Mouse (Mus musculus): ENCODE results near the gene March7. TPM values are rescaled to one million over a fixed set of nuclear protein-coding genes. Genes with fewer than 3 reads are reported as not detected.

The March7 gene
- polyA plus RNA-seq, 1 experiment from 2014 or later = 72.6 TPM

DNA sequence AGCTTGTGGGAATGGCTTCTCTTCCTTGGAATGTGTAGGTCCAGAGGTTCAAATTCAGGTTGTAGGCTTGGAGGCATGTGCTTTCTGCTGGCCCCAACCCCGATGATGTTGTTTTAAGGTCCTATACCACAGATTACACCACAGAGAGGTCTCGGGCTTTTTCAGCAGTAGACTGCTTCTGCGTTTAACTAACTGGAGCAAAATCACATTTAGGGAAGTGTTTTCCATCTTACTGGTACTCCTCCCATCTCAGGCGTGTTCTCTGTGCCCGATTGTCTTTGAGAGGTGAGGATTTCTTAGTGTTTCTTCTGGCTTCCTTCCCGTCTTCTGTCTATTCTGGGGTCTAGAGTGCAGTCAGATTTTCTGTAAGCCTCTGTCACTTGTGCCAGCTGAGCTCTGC, 7.9 kb downstream of the March7 start:
- H3K36me3 ChIP-seq = peaks cover 19% of the 10 kb centered on the region
- no peak overlapping the region for H3K4me2 ChIP-seq
- H3K27me3 ChIP-seq = no peaks in the 10 kb centered on the region
- no peak for ATAC-seq (replicated peaks; ENCODE audit: low FRiP score)
- H3K4me1 ChIP-seq = peaks cover 34% of the 10 kb centered on the region
- no peak overlapping the region for H3K27ac ChIP-seq
- H3K4me3 ChIP-seq (replicated peaks) = no peak overlapping the region
- H3K9me3 ChIP-seq (replicated peaks) = no peaks in the 10 kb centered on the region
- no peak overlapping the region for H3K9ac ChIP-seq
- 82% methylated on average over 6 of the region's 6 CpGs for WGBS

DNA sequence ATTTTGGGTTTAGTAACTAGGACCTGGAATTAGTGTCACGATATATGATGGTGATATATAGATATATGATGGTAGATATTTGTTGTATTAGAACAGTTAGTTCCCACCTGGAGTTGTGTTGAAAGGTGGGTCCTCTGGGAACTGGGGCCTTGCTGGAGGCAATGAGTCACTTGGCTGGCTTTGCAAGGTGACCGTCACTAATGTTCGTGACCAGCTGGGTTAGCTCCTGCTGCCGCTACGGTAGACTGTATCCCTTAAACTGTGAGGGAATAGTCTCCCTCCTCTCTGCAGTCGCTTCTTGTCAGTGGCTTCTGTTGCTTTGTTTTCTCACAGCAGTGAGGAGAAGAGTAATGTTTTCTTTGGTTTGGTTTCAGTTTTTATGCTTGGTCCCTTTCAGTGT, 11.5 kb downstream of the March7 start:
- H3K36me3 ChIP-seq = 0 out of 2 replicates have a peak, but pooled peaks cover 11% of the 10 kb centered on the region
- peak overlapping the region; percentile 10; the same call in 1 of the 2 replicates for H3K4me2 ChIP-seq
- no peaks in the 10 kb centered on the region; the same call in 1 of the 2 replicates for H3K9me3 ChIP-seq (replicated peaks)
- ATAC-seq (replicated peaks; ENCODE audit: low FRiP score) = 0 out of 2 replicates have a peak, but pooled peaks have one; percentile 22
- H3K4me1 ChIP-seq = peaks cover 15% of the 10 kb centered on the region
- H3K27ac ChIP-seq = no peak overlapping the region
- no peak overlapping the region for H3K9ac ChIP-seq
- 26% methylated on average over 6 of the region's 6 CpGs for WGBS
- H3K4me3 ChIP-seq (replicated peaks) = no peak overlapping the region
- H3K27me3 ChIP-seq = no peaks in the 10 kb centered on the region

DNA sequence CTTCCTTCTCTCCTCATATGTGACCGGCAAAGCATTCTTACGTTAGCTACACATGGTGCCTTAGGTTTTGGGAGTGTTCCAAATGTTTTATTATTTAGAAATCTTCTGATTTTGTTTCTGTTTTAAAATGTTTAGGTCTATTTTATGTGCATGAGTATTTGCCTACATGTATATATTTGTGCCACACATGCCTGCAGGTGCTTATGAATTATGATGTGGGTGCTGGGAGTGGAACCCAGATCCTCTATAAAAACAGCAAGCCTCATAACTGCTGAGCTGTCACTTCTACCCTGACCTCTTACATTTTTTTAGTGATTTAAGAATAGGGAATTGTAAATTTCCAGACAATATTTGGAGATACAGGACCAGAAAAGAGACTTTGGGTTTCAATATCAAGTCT, 12.3 kb downstream of the March7 start:
- H3K4me1 ChIP-seq = peaks cover 12% of the 10 kb centered on the region
- H3K9me3 ChIP-seq (replicated peaks) = no peaks in the 10 kb centered on the region; the same call in 1 of the 2 replicates
- no peak for ATAC-seq (replicated peaks; ENCODE audit: low FRiP score)
- no peaks in the 10 kb centered on the region for H3K27me3 ChIP-seq
- no peak overlapping the region for H3K27ac ChIP-seq
- H3K9ac ChIP-seq = no peak overlapping the region
- H3K36me3 ChIP-seq = 0 out of 2 replicates have a peak, but pooled peaks cover 10% of the 10 kb centered on the region
- 78% methylated on average over 2 of the region's 2 CpGs for WGBS
- H3K4me3 ChIP-seq (replicated peaks) = no peak overlapping the region
- H3K4me2 ChIP-seq = no peak overlapping the region

DNA sequence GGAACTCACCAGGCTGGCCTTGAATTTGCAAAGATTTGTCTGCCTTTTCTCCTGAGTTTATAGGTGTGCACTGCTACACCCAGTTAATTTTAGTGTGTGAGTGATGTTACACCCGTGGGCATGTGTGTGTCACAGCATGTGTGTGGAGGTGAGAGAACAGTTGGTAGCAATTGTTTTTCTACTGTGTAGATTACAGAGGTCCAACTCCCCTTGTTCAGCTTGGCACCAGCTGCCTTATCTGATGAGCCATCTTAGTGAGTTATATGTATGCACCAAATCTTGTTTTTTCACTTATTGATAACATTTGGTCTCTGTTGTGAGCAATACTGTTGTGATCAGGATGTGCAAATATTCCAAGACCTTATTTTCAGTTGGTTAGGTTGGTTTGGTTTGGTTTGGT, 13.8 kb downstream of the March7 start:
- ATAC-seq (replicated peaks; ENCODE audit: low FRiP score) = no peak
- H3K9ac ChIP-seq = no peak overlapping the region
- WGBS = 54% methylated on average over 1 of the region's 1 CpGs
- H3K27ac ChIP-seq = no peak overlapping the region
- H3K4me2 ChIP-seq = no peak overlapping the region
- no peaks in the 10 kb centered on the region; the same call in 1 of the 2 replicates for H3K9me3 ChIP-seq (replicated peaks)
- H3K4me3 ChIP-seq (replicated peaks) = no peak overlapping the region
- H3K36me3 ChIP-seq = 0 out of 2 replicates have a peak, but pooled peaks cover 10% of the 10 kb centered on the region
- H3K4me1 ChIP-seq = peaks cover 12% of the 10 kb centered on the region
- H3K27me3 ChIP-seq = no peaks in the 10 kb centered on the region

DNA sequence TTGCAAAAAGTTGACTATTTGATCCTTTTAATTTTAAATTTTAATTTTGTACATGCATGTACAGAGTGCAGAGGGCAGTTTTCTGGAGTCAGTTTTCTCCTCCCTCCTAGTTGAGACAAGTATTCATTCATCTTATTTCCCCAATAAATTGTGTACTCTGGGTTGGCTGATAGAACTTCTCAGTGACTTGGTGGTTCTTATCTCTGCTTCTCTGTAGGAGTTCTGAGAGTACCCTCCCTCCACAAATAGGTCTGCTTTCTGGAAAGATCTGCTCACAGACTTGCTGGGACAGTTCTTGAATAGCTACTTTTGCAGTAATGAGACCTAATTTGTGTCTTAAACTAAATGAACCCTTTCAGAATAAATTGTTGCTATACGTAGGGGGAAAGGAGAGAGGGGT, 18.8 kb downstream of the March7 start:
- Histone ChIP-seq H3K9ac (no peak overlapping the region), H3K27ac (no peak overlapping the region), H3K36me3 (peaks cover 51% of the 10 kb centered on the region), H3K27me3 (no peaks in the 10 kb centered on the region), H3K9me3 (replicated peaks) (no peaks in the 10 kb centered on the region; the same call in 1 of the 2 replicates), H3K4me3 (replicated peaks) (no peak overlapping the region), H3K4me1 (no peaks in the 10 kb centered on the region), H3K4me2 (no peak overlapping the region)
- 83% methylated on average over 1 of the region's 1 CpGs for WGBS
- no peak for ATAC-seq (replicated peaks; ENCODE audit: low FRiP score)

DNA sequence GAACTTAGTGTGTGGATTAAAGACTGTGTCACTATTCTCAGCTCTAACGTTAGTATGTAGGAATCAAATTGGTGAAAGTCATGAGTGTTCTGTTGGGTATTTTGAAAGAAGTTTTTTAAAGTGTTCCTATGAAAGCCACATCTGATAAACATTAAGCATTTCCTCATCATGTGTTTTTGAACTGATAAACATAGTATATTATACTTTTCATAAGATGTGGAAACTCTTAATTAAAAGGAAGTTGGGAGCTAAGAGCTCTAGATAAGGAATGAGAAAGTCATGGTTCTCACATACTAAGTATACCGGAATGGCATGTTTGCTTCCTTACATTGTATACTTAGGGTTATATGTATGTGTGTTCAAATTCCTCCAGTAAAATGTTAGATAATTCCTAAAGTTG, 20.7 kb downstream of the March7 start:
- H3K4me1 ChIP-seq = no peaks in the 10 kb centered on the region
- no peaks in the 10 kb centered on the region; the same call in 1 of the 2 replicates for H3K9me3 ChIP-seq (replicated peaks)
- no peak overlapping the region for H3K4me2 ChIP-seq
- no peak overlapping the region for H3K9ac ChIP-seq
- no peak overlapping the region for H3K4me3 ChIP-seq (replicated peaks)
- ATAC-seq (replicated peaks; ENCODE audit: low FRiP score) = no peak
- H3K36me3 ChIP-seq = peaks cover 66% of the 10 kb centered on the region
- 94% methylated on average over 2 of the region's 2 CpGs for WGBS
- H3K27ac ChIP-seq = no peak overlapping the region
- no peaks in the 10 kb centered on the region for H3K27me3 ChIP-seq

DNA sequence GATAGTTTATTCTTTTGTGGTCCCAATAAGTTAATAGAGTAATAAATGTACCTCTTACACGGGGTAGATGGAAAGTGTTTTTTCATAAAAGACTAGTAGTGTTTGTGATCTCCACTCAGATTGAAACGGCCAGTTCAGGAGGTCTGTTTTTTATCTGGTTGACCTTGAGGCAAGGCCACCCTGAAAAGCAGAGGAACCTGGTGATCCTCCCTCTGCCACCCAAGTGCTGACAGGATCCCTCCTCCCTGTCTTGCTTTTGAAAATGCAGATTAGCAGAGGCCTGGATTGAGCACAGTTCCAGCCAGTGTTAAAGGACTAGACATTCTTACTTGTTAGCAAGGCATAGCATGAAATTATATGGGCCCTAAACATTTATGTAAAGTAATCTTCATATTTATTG, 23.5 kb downstream of the March7 start:
- H3K36me3 ChIP-seq = peaks cover 81% of the 10 kb centered on the region
- no peaks in the 10 kb centered on the region for H3K27me3 ChIP-seq
- H3K9me3 ChIP-seq (replicated peaks) = no peaks in the 10 kb centered on the region
- 57% methylated on average over 2 of the region's 2 CpGs for WGBS
- no peak overlapping the region for H3K27ac ChIP-seq
- ATAC-seq (replicated peaks; ENCODE audit: low FRiP score) = no peak
- H3K4me1 ChIP-seq = no peaks in the 10 kb centered on the region
- no peak overlapping the region for H3K4me3 ChIP-seq (replicated peaks)
- no peak overlapping the region for H3K4me2 ChIP-seq
- H3K9ac ChIP-seq = no peak overlapping the region

DNA sequence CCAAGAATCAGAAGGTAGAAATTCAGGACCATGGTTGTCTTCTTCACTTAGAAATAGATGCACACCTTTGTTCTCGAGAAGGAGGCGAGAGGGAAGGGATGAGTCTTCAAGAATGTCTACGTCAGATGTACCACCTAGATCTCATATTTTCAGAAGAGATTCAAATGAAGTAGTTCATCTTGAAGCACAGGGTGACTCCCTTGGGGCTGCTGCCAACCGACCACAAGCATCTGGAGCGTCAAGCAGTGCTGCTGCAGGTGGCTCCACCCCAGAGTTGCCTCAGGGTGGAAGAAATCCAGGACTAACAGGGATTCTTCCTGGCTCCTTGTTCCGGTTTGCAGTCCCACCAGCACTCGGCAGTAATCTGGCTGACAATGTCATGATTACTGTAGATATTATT, 24.8 kb downstream of the March7 start:
- no peak overlapping the region for H3K4me2 ChIP-seq
- 88% methylated on average over 7 of the region's 7 CpGs for WGBS
- no peak for ATAC-seq (replicated peaks; ENCODE audit: low FRiP score)
- H3K4me1 ChIP-seq = no peaks in the 10 kb centered on the region
- no peak overlapping the region for H3K9ac ChIP-seq
- H3K4me3 ChIP-seq (replicated peaks) = no peak overlapping the region
- H3K27me3 ChIP-seq = no peaks in the 10 kb centered on the region
- no peak overlapping the region for H3K27ac ChIP-seq
- no peaks in the 10 kb centered on the region for H3K9me3 ChIP-seq (replicated peaks)
- peaks cover 87% of the 10 kb centered on the region for H3K36me3 ChIP-seq

DNA sequence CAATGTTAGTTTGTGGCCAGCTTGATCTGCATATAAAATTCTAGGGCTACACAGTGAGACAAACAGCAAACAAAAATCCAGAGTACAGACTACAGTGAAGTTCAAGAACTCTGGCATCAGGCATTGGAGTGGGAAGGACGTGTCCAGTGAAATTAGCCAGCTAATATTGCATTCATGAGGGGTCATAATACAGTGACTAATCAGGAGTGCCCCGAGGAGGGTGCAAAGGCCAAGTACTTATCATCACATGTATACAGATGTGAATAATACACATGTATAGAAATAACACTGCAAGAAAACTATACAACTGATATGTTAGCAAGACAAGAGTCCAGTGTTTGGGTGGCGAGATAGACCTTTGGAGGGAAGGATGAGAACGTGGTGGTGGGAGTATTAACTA, 43.1 kb downstream of the March7 start:
- ATAC-seq (replicated peaks; ENCODE audit: low FRiP score) = no peak
- Histone ChIP-seq H3K36me3 (peaks cover 65% of the 10 kb centered on the region), H3K9ac (no peak overlapping the region), H3K27ac (no peak overlapping the region), H3K27me3 (no peaks in the 10 kb centered on the region), H3K4me2 (no peak overlapping the region), H3K4me3 (replicated peaks) (no peak overlapping the region), H3K4me1 (no peaks in the 10 kb centered on the region), H3K9me3 (replicated peaks) (no peaks in the 10 kb centered on the region)
- 85% methylated on average over 4 of the region's 4 CpGs for WGBS

DNA sequence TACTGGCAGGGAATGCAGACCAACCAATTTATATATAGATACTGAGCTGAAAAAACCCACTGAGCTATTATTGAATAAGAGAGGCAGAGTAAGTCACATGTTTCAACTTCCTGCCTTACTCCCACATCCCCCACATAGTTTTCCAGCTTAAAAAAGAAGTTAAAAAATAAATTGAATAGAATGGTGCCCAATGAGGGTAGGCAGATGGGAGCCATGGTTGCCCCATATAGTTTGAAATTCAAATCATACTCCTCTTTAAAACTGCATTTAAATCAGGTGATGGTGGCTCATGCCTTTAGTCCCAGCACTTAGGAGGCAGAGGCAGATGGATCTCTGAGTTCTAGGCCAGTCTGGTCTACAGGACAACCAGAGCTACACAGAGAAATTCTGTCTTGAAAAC, 43.8 kb downstream of the March7 start:
- no peak for ATAC-seq (replicated peaks; ENCODE audit: low FRiP score)
- H3K4me2 ChIP-seq = no peak overlapping the region

DNA sequence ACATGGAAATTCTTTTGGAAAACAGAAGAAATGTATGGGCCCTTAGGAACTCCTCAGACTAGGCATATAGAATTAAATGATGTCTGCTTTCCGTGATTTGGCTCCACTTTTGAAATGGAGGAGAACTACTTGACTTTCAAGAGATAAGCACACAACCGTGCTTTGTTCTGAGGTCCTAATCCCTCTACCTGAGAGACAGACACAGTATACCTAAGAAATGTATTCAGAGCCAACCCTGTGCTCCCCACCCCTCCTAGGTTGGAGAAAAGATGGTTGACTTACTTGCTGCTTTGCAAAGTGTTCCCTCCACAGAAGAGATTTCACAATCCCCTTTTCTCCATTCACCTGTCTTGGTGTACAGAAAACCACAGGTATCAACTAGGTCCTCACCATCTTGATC, 47.1 kb downstream of the March7 start:
- no peak for ATAC-seq (replicated peaks; ENCODE audit: low FRiP score)
- WGBS = 82% methylated on average over 2 of the region's 2 CpGs

More for the DNA sequence above, 43.8 kb downstream of the March7 start:
- Histone ChIP-seq H3K27ac (no peak overlapping the region), H3K9ac (no peak overlapping the region), H3K4me3 (replicated peaks) (no peak overlapping the region), H3K4me1 (no peaks in the 10 kb centered on the region), H3K27me3 (no peaks in the 10 kb centered on the region), H3K36me3 (peaks cover 70% of the 10 kb centered on the region), H3K9me3 (replicated peaks) (no peaks in the 10 kb centered on the region)

DNA sequence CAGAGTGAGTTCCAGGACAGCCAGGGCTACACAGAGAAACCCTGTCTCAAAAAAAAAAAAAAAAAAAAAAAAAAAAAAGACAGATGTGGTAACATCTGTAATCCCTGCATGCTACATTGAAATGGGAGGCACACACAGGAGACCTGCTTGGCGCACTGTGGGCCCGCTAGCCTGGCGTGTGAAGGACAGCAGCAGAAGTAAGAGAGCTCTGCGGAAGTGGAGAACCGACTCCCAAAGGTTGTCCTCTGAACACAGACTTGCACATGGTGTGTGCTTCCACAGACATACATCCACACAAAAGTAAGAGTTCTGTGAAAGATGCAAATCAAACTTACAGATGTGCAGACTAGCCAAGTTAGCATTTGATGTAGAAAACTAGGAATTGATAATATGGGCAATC, 49.5 kb downstream of the March7 start:
- Histone ChIP-seq H3K4me2 (no peak overlapping the region), H3K27ac (no peak overlapping the region), H3K9ac (no peak overlapping the region), H3K9me3 (replicated peaks) (no peaks in the 10 kb centered on the region), H3K27me3 (no peaks in the 10 kb centered on the region), H3K4me1 (no peaks in the 10 kb centered on the region), H3K36me3 (peaks cover 34% of the 10 kb centered on the region), H3K4me3 (replicated peaks) (no peak overlapping the region)
- WGBS = 90% methylated on average over 5 of the region's 5 CpGs
- no peak for ATAC-seq (replicated peaks; ENCODE audit: low FRiP score)

More for the DNA sequence above, 47.1 kb downstream of the March7 start:
- Histone ChIP-seq H3K4me2 (no peak overlapping the region), H3K27me3 (no peaks in the 10 kb centered on the region), H3K9me3 (replicated peaks) (no peaks in the 10 kb centered on the region), H3K9ac (no peak overlapping the region), H3K4me1 (no peaks in the 10 kb centered on the region), H3K4me3 (replicated peaks) (no peak overlapping the region), H3K36me3 (peaks cover 48% of the 10 kb centered on the region), H3K27ac (no peak overlapping the region)

DNA sequence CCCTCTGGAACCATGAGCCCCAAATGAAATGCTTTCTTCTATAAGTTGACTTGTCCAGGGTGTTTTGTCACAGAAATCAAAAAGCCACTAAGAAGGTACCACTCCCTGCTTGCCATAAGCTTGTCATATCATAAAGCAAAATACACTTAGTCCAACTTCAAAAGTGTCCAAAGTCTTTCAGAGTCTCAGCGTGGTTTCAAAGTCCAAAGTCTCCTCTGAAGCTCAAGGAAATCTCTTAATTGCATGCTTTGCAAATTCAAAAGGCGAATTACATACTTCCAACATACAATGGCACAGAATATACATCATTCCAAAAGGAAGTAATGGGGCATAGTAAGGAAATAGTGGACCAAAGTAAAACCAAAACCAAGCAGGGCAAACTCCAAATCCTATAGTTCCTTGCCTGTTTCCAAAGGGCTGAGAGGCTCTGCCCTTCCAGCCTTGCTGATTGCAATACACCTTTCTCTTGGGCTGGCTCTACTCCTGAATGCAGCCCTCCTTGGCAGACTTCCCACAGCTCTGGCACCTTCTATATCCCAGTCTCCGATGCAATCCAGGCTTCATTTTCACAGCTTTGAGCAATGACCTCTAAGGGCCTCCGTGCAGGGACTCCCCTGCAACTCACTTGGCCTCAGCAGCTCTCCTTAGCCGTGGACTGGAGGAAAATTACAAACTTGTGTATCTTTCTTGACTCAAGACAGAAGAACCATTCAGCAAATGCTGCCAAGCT, 51.1 kb downstream of the March7 start:
- 91% methylated on average over 5 of the region's 5 CpGs for WGBS

More for the DNA sequence above, 51.1 kb downstream of the March7 start:
- Histone ChIP-seq H3K27me3 (no peaks in the 10 kb centered on the region), H3K9ac (no peak overlapping the region), H3K9me3 (replicated peaks) (no peaks in the 10 kb centered on the region), H3K27ac (no peak overlapping the region), H3K4me3 (replicated peaks) (no peak overlapping the region), H3K4me1 (no peaks in the 10 kb centered on the region), H3K36me3 (peaks cover 22% of the 10 kb centered on the region), H3K4me2 (no peak overlapping the region)
- ATAC-seq (replicated peaks; ENCODE audit: low FRiP score) = no peak

Data from kidney, embryonic 15.5 days (tissue).